Comparison of ENCODE assay signal across 26 mouse cellular contexts in genomic region chr4:123859803-123860202, GRCm38 (mm10). TPM values are rescaled to one million over a fixed set of nuclear protein-coding genes. Genes with fewer than 3 reads are reported as not detected.
"Had no signal": no experiment of that assay in that cellular context is flagged by ENCODE, and none has a peak within 500 bp of the region (broad histone marks: within the 10 kb centered on the region; RNA-seq: fewer than 3 reads in every experiment).

No protein-coding gene starts in this region.

- H3K36me3 ChIP-seq: limb, embryonic 10.5 days; limb, embryonic 13.5 days; liver, embryonic 12.5 days; liver, embryonic 15.5 days; lung, embryonic 15.5 days; midbrain, embryonic 10.5 days; midbrain, embryonic 13.5 days; neural tube, embryonic 13.5 days had no signal

- H3K27ac ChIP-seq: limb, embryonic 10.5 days; limb, embryonic 13.5 days; liver, embryonic 12.5 days; liver, embryonic 15.5 days; lung, embryonic 15.5 days; midbrain, embryonic 10.5 days; midbrain, embryonic 13.5 days; neural tube, embryonic 13.5 days; stomach, postnatal 0 days had no signal

- DNase-seq: kidney, adult 18-20 months; kidney, adult 9 months; kidney, postnatal 14 days; kidney, postnatal 4 days; liver; lung, adult 18-20 months; lung, postnatal 10 days; lung, postnatal 36 days; thymus, postnatal 25 days had no signal

- H3K4me3 ChIP-seq: limb, embryonic 10.5 days; limb, embryonic 13.5 days; liver, embryonic 12.5 days; liver, embryonic 15.5 days; lung, embryonic 15.5 days; megakaryocyte, embryonic 14.5 days; midbrain, embryonic 10.5 days; midbrain, embryonic 13.5 days; myocyte; neural tube, embryonic 13.5 days had no signal

- H3K27me3 ChIP-seq: limb, embryonic 13.5 days; liver, embryonic 12.5 days; liver, embryonic 15.5 days; lung, embryonic 15.5 days; megakaryocyte, embryonic 14.5 days; midbrain, embryonic 13.5 days; neural tube, embryonic 13.5 days had no signal

- H3K4me1 ChIP-seq: limb, embryonic 10.5 days; limb, embryonic 13.5 days; liver, embryonic 12.5 days; liver, embryonic 15.5 days; lung, embryonic 15.5 days; megakaryocyte, embryonic 14.5 days; midbrain, embryonic 10.5 days; midbrain, embryonic 13.5 days; neural tube, embryonic 13.5 days had no signal

RNA-seq across cellular contexts. Expression of gene 4933427I04Rik, which starts 0.3 kb away (rescaled TPM):
- polyA plus RNA-seq: limb, embryonic 10.5 days; liver, embryonic 12.5 days; lung, embryonic 15.5 days; midbrain, embryonic 10.5 days; myocyte; small intestine, adult 2 months; spleen, adult 2 months; stomach, postnatal 0 days; thymus, postnatal 0 days had no signal

RNA-seq across cellular contexts. Expression of gene 4930535I16Rik, which starts 58.0 kb away (rescaled TPM):
- polyA plus RNA-seq: kidney, embryonic 16.5 days; limb, embryonic 10.5 days; limb, embryonic 13.5 days; liver, embryonic 12.5 days; liver, embryonic 15.5 days; lung, embryonic 15.5 days; midbrain, embryonic 10.5 days; midbrain, embryonic 13.5 days; midbrain, embryonic 16.5 days; myocyte; neural tube, embryonic 13.5 days; spleen, adult 2 months; stomach, embryonic 14.5 days; stomach, postnatal 0 days; thymus, postnatal 0 days had no signal
